Mouse (Mus musculus): ENCODE results near the gene Rbmxl1. TPM values are rescaled to one million over a fixed set of nuclear protein-coding genes. Genes with fewer than 3 reads are reported as not detected.
"Not testable (repeated sequence)": the region's sequence is repeated elsewhere in the genome, so short reads cannot be mapped to it uniquely, and the experiment has no call there.

The Rbmxl1 gene
- total RNA-seq (2021) = 10 to 100 TPM; 15.2 to 20.3 TPM

DNA sequence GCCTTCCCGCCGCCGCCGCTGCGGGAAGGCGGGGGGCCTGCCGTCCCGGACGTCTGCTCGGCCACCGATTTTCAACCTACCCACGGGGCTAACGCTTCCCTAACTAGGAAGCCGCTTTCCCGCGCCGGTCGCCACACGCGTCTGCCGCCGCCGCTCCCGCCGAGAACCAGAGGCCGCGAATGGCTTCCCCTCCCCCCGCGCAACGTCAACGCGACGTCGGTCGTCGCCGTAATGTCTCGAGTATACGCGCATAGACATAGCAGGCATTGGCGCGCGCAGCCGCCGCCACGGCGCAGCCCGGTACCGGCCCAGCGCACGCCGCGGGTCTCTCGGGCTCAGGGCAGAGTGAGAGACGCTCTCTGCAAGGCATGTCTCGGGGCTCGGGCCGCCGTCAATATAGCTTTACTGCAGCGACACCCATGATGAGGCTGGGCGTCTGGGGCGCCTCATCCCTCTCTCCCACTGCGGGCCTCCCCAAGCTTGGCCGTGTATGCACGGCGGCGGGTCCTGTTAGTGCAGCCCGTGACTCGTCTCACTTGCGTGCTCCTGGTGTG, at the start of gene Rbmxl1:
Gene Rbmxl1, minus strand, starts transcription at position 180 of the 554 bp plus-strand sequence.
- DNase-seq = peak; percentile 93 to 94
- intact Hi-C loops (cut with DNase I) = loop anchor here (5.0 kb wide), 4 partner anchors 119 to 314 kb away; partner anchors contain the start of gene Lsm6

DNA sequence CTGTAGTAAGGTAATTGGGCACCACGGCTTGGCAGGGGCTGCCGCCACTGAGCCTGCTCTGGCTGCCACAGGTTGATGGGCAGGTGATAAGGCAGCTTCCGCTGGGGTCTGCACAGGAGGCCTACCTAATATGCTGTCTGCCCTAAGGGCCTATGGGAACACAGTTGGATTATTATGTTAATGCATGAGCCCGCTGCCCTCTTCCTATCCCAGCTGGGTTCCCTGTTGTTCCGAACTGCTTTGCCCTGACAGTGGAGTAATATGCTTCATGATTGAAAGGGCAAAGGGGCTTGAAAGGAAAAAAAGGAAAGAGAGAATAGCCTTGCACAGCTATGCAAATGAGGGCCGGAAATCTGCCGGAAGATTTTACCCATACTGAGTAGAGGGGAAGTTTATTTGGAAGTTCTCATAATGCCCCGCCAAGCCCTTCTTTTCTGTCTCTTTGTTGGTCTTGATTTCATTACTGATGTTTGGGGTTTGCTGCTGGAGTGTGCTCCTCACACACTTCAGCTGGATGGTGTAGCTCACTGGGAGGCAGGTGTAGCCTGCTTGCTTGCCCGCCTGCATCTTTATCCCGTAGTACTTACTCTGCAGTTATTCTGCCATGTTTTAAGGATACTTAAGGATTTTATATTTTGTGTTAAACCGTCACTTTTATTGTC, 48.2 kb upstream of the Rbmxl1 start:
- no peak for DNase-seq
- intact Hi-C loops (cut with DNase I) = no loop called here

- intact Hi-C loops (cut with DNase I) = no loop called here
- DNase-seq = no peak
Observed at GRCm38 (mm10) chr8:78555817-78556216, 47.1 kb upstream of the Rbmxl1 start.

- DNase-seq = no peak
- intact Hi-C loops (cut with DNase I) = loop anchor here (5.0 kb wide), 1 partner anchor 38 kb away; no protein-coding TSS in a partner anchor
Observed at GRCm38 (mm10) chr8:78550752-78551134, 42.0 kb upstream of the Rbmxl1 start.

DNA sequence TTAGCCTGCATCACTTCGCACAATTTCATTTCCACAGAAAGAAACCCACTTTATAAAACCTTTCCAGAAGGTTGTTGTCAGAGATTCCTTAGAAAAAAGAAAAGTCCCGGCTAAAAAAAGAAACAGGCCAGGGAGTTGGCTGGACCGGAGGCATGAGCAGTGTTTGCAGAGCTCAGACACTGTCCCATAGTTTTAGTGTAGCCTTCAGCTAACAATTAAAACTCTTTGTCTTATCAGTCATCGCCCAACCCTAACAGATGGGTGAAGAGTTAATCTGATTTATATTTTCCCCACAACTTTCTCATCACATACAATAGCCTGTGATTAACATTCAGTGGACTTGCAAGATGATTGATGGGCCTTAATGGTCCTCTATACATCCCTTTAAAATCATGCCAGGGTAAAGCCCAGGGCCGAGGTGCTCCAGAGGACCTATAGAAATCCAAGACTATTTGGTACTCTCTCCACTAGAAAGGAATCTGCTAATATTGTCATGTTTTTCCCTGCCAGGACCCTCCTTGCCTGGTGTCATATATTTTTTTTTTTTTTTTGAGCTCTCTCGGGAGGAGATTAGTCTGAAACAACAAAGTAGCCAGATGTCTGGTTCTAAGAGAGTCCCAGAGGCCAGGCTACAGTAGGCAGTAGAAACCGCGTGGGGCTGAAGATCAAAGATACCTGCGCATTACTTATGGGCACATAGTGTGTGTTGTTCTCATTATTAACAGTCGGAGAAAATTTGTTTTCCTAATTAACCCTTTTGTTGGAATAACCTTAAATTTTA, 41.5 kb upstream of the Rbmxl1 start:
- intact Hi-C loops (cut with DNase I) = loop anchor here (5.0 kb wide), 1 partner anchor 38 kb away; no protein-coding TSS in a partner anchor
- DNase-seq = no peak

GRCm38 (mm10) chr8:78545153-78545817, 36.6 kb upstream of the Rbmxl1 start:
- intact Hi-C loops (cut with DNase I) = not testable (repeated sequence)

DNA sequence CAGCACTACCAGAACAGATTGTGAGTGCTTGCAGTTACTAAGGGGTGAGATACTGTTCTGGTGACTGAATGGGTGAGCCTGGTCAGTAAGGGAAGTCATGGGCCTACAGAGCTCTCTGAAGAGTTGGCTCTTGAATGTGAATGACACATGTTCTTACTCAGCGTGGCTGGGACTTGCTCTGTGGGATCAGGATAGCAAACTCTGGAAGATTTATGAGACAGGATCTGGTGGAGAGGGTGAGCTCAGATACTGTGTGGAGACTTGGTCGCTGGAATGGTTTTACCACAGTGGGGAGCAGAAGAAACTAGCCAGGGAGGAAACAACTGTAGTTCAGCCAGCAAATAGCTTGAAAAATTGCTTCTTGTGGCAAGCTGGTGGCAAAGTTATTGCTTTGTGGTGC, 35.8 kb upstream of the Rbmxl1 start:
- DNase-seq = no peak
- intact Hi-C loops (cut with DNase I) = no loop called here

More at GRCm38 (mm10) chr8:78545153-78545817, 36.6 kb upstream of the Rbmxl1 start:
- DNase-seq = not testable (repeated sequence)

- no peak for DNase-seq
- intact Hi-C loops (cut with DNase I) = no loop called here
Observed at GRCm38 (mm10) chr8:78543621-78544020, 34.9 kb upstream of the Rbmxl1 start.

- intact Hi-C loops (cut with DNase I); DNase-seq: not testable (repeated sequence)
Observed at GRCm38 (mm10) chr8:78542670-78543069, 34.0 kb upstream of the Rbmxl1 start.

GRCm38 (mm10) chr8:78537795-78538194, 29.1 kb upstream of the Rbmxl1 start:
- no peak for DNase-seq
- intact Hi-C loops (cut with DNase I) = no loop called here

DNA sequence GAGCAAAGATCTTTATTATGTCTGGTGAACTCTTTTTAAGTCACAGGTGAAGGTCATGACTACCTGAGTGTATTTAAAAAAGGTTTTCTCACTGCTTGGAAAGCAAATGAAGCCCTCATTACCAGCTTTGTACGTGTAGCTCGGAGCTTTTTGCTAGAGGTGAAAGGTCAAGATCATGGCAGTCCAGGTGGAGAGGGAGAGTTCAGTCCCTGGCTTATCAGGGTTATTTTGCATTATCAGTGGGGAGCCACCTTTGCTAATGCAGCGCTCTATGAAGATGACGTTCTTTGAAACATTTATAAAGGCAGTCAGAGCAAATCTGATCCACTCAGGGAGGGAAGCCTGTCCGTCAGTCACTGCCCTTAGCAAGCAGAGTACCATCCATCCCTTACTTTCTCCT, 28.0 kb upstream of the Rbmxl1 start:
- intact Hi-C loops (cut with DNase I) = no loop called here
- DNase-seq = no peak

DNA sequence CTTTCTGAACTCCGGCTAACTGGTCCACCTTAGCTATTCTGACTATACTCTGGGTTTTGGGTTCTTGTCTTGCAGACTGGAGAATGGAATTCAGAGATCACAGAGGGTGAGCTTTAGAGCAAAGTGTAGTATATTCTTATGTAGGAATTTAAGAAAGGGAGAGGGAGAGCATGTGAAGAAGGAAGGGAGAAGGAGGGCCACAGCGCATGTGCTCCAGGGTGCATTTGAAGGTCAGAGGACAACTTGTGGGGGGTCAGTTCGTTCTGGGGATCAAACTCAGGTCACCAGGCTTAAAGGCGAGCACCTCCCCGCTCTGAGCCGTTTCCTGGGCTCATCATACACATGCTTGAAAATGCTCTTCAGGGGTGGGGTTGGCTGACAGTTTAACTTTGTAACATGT, 25.3 kb upstream of the Rbmxl1 start:
- no peak for DNase-seq
- intact Hi-C loops (cut with DNase I) = no loop called here

GRCm38 (mm10) chr8:78515132-78515531, 6.4 kb upstream of the Rbmxl1 start:
- intact Hi-C loops (cut with DNase I) = no loop called here

DNA sequence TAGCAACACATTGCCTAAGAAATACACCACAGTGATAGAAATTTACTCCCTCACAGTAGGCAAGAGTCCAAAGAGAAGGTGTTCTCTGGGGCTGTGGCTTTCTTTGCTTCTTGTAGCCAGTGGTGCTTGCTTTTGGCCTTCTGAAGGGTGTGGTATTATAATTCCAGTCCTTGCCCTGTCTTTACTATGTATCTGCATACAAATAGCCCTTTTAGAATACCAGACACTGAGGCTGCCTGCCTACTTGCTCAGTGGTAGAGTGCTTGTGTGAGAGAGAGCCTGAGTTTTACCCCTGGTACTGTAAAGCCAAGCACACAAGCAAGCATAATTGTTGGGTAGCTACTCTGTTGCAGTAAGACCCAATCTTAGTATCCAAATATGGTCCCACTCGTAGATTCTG, 6.0 kb upstream of the Rbmxl1 start:
- DNase-seq = no peak
- intact Hi-C loops (cut with DNase I) = loop anchor here (5.0 kb wide), 1 partner anchor 38 kb away; no protein-coding TSS in a partner anchor

More at GRCm38 (mm10) chr8:78515132-78515531, 6.4 kb upstream of the Rbmxl1 start:
- no peak for DNase-seq

DNA sequence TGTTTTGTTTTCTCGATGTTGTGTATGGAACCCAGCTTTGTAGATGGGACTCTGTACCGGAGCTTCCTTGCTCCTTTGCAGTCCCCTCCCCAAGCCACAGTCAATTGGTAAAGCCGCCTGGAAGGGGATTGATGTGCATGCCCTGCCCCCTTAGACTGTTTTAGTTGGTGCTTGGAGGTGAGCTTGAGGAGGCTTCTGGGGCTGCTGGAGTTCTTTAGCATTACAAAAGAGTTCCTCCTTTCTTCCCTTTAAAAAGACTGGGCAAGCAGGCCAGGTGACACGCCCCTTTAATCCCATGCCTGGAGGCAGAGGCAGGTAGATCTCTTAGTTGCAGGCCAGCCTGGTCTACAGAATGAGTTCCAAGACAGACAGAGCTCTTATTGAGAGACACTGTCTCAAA, 4.4 kb upstream of the Rbmxl1 start:
- DNase-seq = no peak
- intact Hi-C loops (cut with DNase I) = loop anchor here (5.0 kb wide), 1 partner anchor 39 kb away; no protein-coding TSS in a partner anchor

DNA sequence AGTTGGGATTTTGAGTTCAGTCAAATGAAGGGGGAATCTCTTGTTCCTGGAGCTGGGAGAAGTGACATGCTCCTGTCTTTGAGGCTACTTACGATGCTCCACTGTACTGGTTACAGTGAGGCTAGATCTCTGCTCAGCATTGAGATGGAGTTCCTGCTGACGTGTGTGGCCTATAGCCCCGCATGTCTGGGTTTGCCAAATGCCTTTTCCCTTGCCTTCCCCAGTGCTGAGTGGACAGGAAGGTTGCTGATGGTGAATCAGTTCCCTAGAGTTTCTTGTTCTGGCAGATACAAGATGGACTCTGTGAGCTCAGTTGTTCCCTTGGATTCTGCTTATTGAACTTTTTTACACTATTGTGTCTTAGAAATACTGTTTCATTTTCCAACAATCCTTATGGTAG, 2.2 kb upstream of the Rbmxl1 start:
- intact Hi-C loops (cut with DNase I) = loop anchor here (5.0 kb wide), 1 partner anchor 41 kb away; no protein-coding TSS in a partner anchor
- DNase-seq = no peak

- peak; percentile 4 for DNase-seq
- intact Hi-C loops (cut with DNase I) = loop anchor here (5.0 kb wide), 1 partner anchor 42 kb away; no protein-coding TSS in a partner anchor
Observed at GRCm38 (mm10) chr8:78510094-78510493, 1.4 kb upstream of the Rbmxl1 start.

- intact Hi-C loops (cut with DNase I) = loop anchor here (5.0 kb wide), 5 partner anchors 43 to 313 kb away; partner anchors contain the start of gene Lsm6
- peak; percentile 85 for DNase-seq
Observed at GRCm38 (mm10) chr8:78509273-78510031, 754 bp upstream of the Rbmxl1 start, which contains the start of gene Slc10a7. TSS of gene Slc10a7 (plus strand) at chr8:78509346.

DNA sequence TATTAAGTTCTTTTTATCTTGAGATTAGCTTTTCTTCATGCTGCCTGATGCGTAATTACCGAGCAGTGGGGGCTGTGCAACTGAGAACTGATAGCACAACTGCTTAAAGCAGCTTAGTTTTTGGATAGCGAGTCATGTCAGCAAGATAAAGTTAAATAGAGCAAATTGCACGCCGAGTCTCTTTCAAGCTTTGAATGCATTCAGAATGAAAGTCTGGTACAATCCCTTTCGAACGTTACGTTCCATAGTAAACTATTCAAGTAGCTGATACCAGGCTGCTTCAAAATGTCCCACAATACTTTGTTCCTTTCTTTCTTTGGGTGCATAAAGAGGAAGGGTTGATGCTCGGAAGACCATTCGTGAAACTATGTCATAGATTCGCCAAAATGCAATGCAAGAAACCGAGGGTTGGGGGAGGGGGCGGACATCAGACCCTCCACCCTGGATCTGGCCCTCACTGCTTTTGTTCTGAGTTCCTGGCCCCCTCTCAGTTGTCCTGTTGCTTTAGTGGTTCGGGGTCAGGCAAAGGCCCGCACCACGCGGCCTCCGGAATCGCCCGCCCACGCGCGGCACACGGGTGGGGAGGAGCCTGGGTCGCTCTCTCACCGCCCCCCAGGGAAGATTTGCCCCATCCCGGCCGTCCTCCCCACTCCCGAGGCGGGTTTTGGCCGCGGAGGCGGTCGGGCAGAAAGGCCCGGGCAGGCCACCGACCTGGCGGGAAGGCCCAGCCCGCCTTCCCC, 549 bp downstream of the Rbmxl1 start:
- DNase-seq = no peak
- intact Hi-C loops (cut with DNase I) = loop anchor here (5.0 kb wide), 4 partner anchors 119 to 314 kb away; partner anchors contain the start of gene Lsm6

Data from heart, postnatal 36 days (tissue).